Mouse (Mus musculus) G1E (cell line): ENCODE results near the gene Cpe. TPM values are rescaled to one million over a fixed set of nuclear protein-coding genes. Genes with fewer than 3 reads are reported as not detected.

Source experiments
- ATAC-seq: 2 replicates; pipeline ENCODE4 v1.8.0; 2016; ENCODE audit warnings: mild to moderate bottlenecking; ENCODE audit not compliant: insufficient number of reproducible peaks, poor library complexity, low FRiP score, severe bottlenecking; ENCODE audit errors: extremely low read depth
- DNase-seq: peaks from one replicate; pipeline ENCODE4 v3.0.0; 2012; ENCODE audit warnings: low spot score
- H3K27me3 ChIP-seq: 2 replicates; pipeline ENCODE4 v1.6.1; 2012; ENCODE audit warnings: mild to moderate bottlenecking, low read length, inconsistent platforms; ENCODE audit not compliant: insufficient read depth
- H3K36me3 ChIP-seq: replicated peaks from 2 replicates; pipeline ENCODE3; 2012; ENCODE audit warnings: mild to moderate bottlenecking, inconsistent platforms
- H3K4me1 ChIP-seq: 2 replicates; pipeline ENCODE4 v1.6.1; 2012; ENCODE audit warnings: low read depth, low read length, inconsistent platforms, mixed read lengths; ENCODE audit not compliant: insufficient read depth
- H3K4me3 ChIP-seq: 2 replicates; pipeline ENCODE4 v1.5.1; 2012; ENCODE audit warnings: low read depth, mild to moderate bottlenecking, inconsistent platforms, low read length, moderate library complexity, mixed read lengths
- H3K9me3 ChIP-seq: replicated peaks from 2 replicates; pipeline ENCODE4 v1.6.1; 2012; ENCODE audit warnings: inconsistent platforms
- CTCF ChIP-seq: IDR thresholded peaks from 2 replicates; pipeline ENCODE4 v1.5.1; 2012; ENCODE audit warnings: low read depth, low read length, inconsistent platforms, mixed read lengths
- GATA1 ChIP-seq: IDR thresholded peaks from 2 replicates; pipeline ENCODE4 v1.6.1; 2012; ENCODE audit warnings: borderline replicate concordance, low read length, inconsistent platforms, mixed read lengths
- GATA2 ChIP-seq: IDR thresholded peaks from 2 replicates; pipeline ENCODE4 v1.6.1; 2012; ENCODE audit warnings: low read depth, low read length, inconsistent platforms, borderline replicate concordance
- POLR2AphosphoS5 ChIP-seq: IDR thresholded peaks from 2 replicates; pipeline ENCODE4 v1.6.1; 2012; ENCODE audit warnings: low read depth, low read length, inconsistent platforms; ENCODE audit not compliant: insufficient replicate concordance
- TAL1 ChIP-seq: conservative IDR thresholded peaks from 2 replicates; pipeline ENCODE4 v1.6.1; 2012; ENCODE audit warnings: low read depth, low read length, inconsistent platforms, mixed read lengths
- polyA plus RNA-seq: library from polyadenylated mRNA; stranded (reverse); fragments of >175 nt; gene quantifications from 2 replicates; pipeline ENCODE4 v1.2.3, GENCODE M21; 2012
- total RNA-seq, 2 experiments: library from RNA; stranded (forward) in 1 of 2; stranded (reverse) in 1 of 2; fragments of 200-1000 nt in 1 of 2; fragments of >200 nt in 1 of 2; fragmentation: Nextera tagmentation in 1 of 2; gene quantifications; 2 replicates each; pipeline ENCODE4 v1.2.3; 2014 to 2017

The Cpe gene
- total and polyA plus RNA-seq, 3 experiments, result 0.11 TPM; not detected in 2

DNA sequence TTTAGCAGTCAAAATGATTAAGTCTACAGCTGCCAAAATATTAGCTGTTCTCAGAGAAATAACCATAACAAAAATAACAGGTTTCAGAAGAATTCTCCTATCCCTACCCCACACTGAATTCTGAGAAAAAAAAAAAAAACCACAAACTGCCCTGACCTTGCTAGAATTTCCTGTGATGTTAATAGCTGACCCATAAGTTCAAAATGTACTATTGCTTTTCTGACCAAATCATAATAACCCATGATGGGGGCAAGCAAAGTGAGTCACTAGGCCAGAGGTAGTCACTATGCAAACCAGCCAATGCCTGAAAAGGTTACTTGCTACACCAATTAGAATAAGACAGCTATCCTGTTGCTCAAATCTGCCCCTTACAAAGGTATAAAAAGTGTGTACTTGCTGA lies 14.6 kb upstream of the Cpe start:
- Histone ChIP-seq H3K27me3 (no peaks in the 10 kb centered on the region), H3K9me3 (no peaks in the 10 kb centered on the region), H3K36me3 (no peaks in the 10 kb centered on the region), H3K4me3 (no peak overlapping the region), H3K4me1 (no peaks in the 10 kb centered on the region)
- DNase-seq (no peak), ATAC-seq (no peak)
- no peak for TF ChIP-seq GATA1
- no peak for TF ChIP-seq POLR2AphosphoS5
- TF ChIP-seq TAL1, result no peak
- no peak for TF ChIP-seq CTCF
- no peak for TF ChIP-seq GATA2

- H3K4me1 ChIP-seq, result no peaks in the 10 kb centered on the region
- ATAC-seq (no peak), DNase-seq (no peak)
- no peak for TF ChIP-seq CTCF
- TF ChIP-seq TAL1, result no peak
- TF ChIP-seq POLR2AphosphoS5, result no peak
- no peak for TF ChIP-seq GATA2
- no peak for TF ChIP-seq GATA1
- H3K9me3 ChIP-seq, result no peaks in the 10 kb centered on the region
- H3K27me3 ChIP-seq, result no peaks in the 10 kb centered on the region; the same call in 1 of the 2 replicates
- H3K36me3 ChIP-seq, result no peaks in the 10 kb centered on the region
- no peak overlapping the region for H3K4me3 ChIP-seq
These were observed 10.3 kb upstream of the Cpe start for GRCm38 (mm10) chr8:64703191-64703590.

GRCm38 (mm10) chr8:64691591-64692401 lies 1.1 kb downstream of the Cpe start:
- ATAC-seq, result no peak
- DNase-seq, result no peak
- no peaks in the 10 kb centered on the region for H3K4me1 ChIP-seq
- H3K4me3 ChIP-seq, result no peak overlapping the region
- H3K27me3 ChIP-seq, result peaks cover 14% of the 10 kb centered on the region
- H3K9me3 ChIP-seq, result no peaks in the 10 kb centered on the region
- TF ChIP-seq GATA2, result no peak
- no peak for TF ChIP-seq POLR2AphosphoS5
- TF ChIP-seq CTCF, result no peak
- TF ChIP-seq GATA1, result no peak
- no peak for TF ChIP-seq TAL1
- no peaks in the 10 kb centered on the region for H3K36me3 ChIP-seq

GRCm38 (mm10) chr8:64690845-64691244 lies 2.0 kb downstream of the Cpe start:
- TF ChIP-seq POLR2AphosphoS5, result no peak
- no peak for TF ChIP-seq GATA1
- no peak for TF ChIP-seq TAL1
- TF ChIP-seq GATA2, result no peak
- no peak for TF ChIP-seq CTCF
- Histone ChIP-seq H3K4me1 (no peaks in the 10 kb centered on the region), H3K4me3 (no peak overlapping the region), H3K27me3 (peaks cover 14% of the 10 kb centered on the region), H3K9me3 (no peaks in the 10 kb centered on the region), H3K36me3 (no peaks in the 10 kb centered on the region)
- ATAC-seq (no peak), DNase-seq (no peak)

GRCm38 (mm10) chr8:64690306-64690705 lies 2.5 kb downstream of the Cpe start:
- no peak for DNase-seq
- no peak for ATAC-seq
- H3K4me1 ChIP-seq, result no peaks in the 10 kb centered on the region
- H3K9me3 ChIP-seq, result no peaks in the 10 kb centered on the region
- H3K4me3 ChIP-seq, result no peak overlapping the region
- H3K27me3 ChIP-seq, result peaks cover 14% of the 10 kb centered on the region
- H3K36me3 ChIP-seq, result no peaks in the 10 kb centered on the region
- TF ChIP-seq GATA2 (no peak), CTCF (no peak)

- H3K4me3 ChIP-seq, result no peak overlapping the region
- no peaks in the 10 kb centered on the region for H3K9me3 ChIP-seq
- no peaks in the 10 kb centered on the region for H3K4me1 ChIP-seq
- no peak for TF ChIP-seq GATA2
- TF ChIP-seq TAL1, result no peak
- no peak for TF ChIP-seq GATA1
- TF ChIP-seq POLR2AphosphoS5, result no peak
- TF ChIP-seq CTCF, result no peak
- ATAC-seq (no peak), DNase-seq (no peak)
- no peaks in the 10 kb centered on the region for H3K36me3 ChIP-seq
- H3K27me3 ChIP-seq, result peaks cover 12% of the 10 kb centered on the region
These were observed 4.1 kb downstream of the Cpe start for GRCm38 (mm10) chr8:64688741-64689140.

GRCm38 (mm10) chr8:64688161-64688560 lies 4.7 kb downstream of the Cpe start:
- no peak for ATAC-seq
- no peaks in the 10 kb centered on the region for H3K9me3 ChIP-seq
- no peak for TF ChIP-seq TAL1
- TF ChIP-seq GATA1, result no peak
- TF ChIP-seq GATA2, result no peak
- TF ChIP-seq POLR2AphosphoS5, result no peak
- no peak for TF ChIP-seq CTCF

More at GRCm38 (mm10) chr8:64688161-64688560, 4.7 kb downstream of the Cpe start:
- Histone ChIP-seq H3K4me3 (no peak overlapping the region), H3K27me3 (peaks cover 11% of the 10 kb centered on the region), H3K4me1 (no peaks in the 10 kb centered on the region), H3K36me3 (no peaks in the 10 kb centered on the region)
- no peak for DNase-seq
